Mouse (Mus musculus): ENCODE results near the gene Nup98. TPM values are rescaled to one million over a fixed set of nuclear protein-coding genes. Genes with fewer than 3 reads are reported as not detected.
A peak's percentile ranks its signal among the peaks of the same experiment; 100 is the strongest.

The Nup98 gene
- polyA plus RNA-seq, 1 experiment: 17.8 TPM

DNA sequence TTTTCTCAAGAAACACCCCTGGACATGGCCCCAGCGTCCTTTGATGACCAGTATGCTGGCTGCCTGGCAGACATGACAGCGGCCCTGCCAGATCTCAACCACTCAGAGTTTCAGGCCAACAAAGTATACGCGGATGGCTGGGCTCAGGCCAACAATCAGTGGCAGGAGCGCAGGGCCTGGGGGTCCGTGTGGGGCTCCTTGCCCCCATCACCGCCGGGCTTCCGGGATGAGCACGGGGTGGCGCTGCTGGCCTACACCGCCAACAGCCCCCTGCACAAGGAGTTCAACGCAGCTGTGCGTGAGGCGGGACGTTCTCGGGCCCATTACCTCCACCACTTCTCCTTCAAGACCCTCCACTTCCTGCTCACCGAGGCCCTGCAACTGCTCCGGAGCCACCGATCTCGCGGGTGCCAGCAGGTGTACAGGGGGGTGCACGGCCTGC is 103.3 kb downstream of the Nup98 start:
- no peak overlapping the region for H3K4me3 ChIP-seq (replicated peaks; ENCODE audit: extremely low read depth, low read depth, low read length)
- no peak for TF ChIP-seq CTCF (IDR thresholded peaks at IDR 0.05; ENCODE audit: insufficient read depth, low read length)
- no peak for TF ChIP-seq POLR2A (IDR thresholded peaks at IDR 0.05; ENCODE audit: borderline replicate concordance, extremely low read depth, low read depth, low read length)
- 35% methylated on average over 23 of the region's 23 CpGs for WGBS
- H3K4me1 ChIP-seq (ENCODE audit: control insufficient read depth, insufficient read depth, low read length): no peaks in the 10 kb centered on the region
- no peak for DNase-seq

DNA sequence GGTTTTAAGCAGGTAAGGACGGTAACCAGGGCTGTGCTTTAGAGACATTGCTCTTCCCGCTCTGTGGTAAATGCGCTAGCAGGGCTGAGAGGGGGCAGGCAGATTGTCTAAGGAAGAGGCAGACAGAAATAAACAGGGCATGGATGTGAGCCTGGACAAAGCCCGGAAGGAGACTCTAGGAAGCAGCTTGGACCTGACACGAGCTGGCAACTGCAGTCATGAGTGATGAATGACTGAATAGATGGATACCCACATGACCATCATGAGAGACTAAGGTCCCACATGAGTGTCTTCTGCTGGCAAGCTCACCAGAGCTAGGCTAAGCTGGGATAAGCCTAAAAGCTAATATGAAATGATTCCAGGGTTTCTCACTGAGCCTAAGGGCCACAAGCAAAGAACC is 105.8 kb downstream of the Nup98 start:
- TF ChIP-seq POLR2A (IDR thresholded peaks at IDR 0.05; ENCODE audit: borderline replicate concordance, extremely low read depth, low read depth, low read length) (no peak), CTCF (IDR thresholded peaks at IDR 0.05; ENCODE audit: insufficient read depth, low read length) (no peak)
- no peak for DNase-seq
- Histone ChIP-seq H3K4me3 (replicated peaks; ENCODE audit: extremely low read depth, low read depth, low read length) (no peak overlapping the region), H3K4me1 (ENCODE audit: control insufficient read depth, insufficient read depth, low read length) (peaks cover 2% of the 10 kb centered on the region; the same call in 1 of the 2 replicates)
- 53% methylated on average over 5 of the region's 5 CpGs for WGBS

DNA sequence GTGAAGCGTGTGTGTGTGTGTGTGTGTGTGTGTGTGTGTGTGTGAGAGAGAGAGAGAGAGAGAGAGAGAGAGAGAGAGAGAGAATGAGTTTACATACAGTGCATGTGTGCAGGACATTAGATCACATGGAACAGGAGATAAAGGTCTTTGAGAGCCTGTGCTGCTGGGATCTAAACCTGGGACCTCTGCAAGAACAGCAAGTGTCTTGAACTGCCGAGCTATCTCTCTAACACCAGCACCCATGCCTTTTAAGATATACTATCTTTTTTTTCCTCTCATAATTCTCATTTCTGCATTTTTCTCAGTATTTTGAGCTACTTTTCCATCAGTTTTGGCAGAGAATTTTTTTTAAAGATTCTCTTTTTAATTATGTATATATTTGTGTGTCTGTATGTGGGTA is 106.4 kb downstream of the Nup98 start:
- DNase-seq: no peak
- no peak for TF ChIP-seq CTCF (IDR thresholded peaks at IDR 0.05; ENCODE audit: insufficient read depth, low read length)
- TF ChIP-seq POLR2A (IDR thresholded peaks at IDR 0.05; ENCODE audit: borderline replicate concordance, extremely low read depth, low read depth, low read length): no peak
- Histone ChIP-seq H3K4me1 (ENCODE audit: control insufficient read depth, insufficient read depth, low read length) (peaks cover 2% of the 10 kb centered on the region; the same call in 1 of the 2 replicates), H3K4me3 (replicated peaks; ENCODE audit: extremely low read depth, low read depth, low read length) (no peak overlapping the region)
- WGBS: 73% methylated on average over 2 of the region's 2 CpGs

DNA sequence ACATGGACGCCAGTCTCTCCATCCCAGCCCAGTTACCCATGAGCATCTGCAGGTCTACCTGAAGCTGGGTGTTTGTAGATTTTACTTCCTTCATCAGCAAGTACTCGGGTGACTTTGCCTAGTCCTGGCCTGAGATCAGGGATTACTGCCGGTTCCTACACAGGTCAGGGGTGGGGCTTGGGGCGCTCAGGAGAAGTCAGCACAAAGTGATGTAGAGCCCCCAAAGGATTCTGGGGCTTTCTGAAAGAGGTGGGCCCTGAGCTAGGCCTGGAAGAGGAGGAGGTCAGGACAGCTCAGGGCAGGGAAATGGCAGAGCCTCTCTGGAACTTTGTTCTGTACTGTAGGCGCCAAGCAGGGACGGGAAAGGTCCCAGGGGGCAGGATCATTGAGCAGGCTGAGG is 107.3 kb downstream of the Nup98 start:
- WGBS: 60% methylated on average over 6 of the region's 6 CpGs
- no peak overlapping the region for H3K4me3 ChIP-seq (replicated peaks; ENCODE audit: extremely low read depth, low read depth, low read length)
- H3K4me1 ChIP-seq (ENCODE audit: control insufficient read depth, insufficient read depth, low read length): peaks cover 2% of the 10 kb centered on the region; the same call in 1 of the 2 replicates
- DNase-seq: no peak
- TF ChIP-seq POLR2A (IDR thresholded peaks at IDR 0.05; ENCODE audit: borderline replicate concordance, extremely low read depth, low read depth, low read length) (no peak), CTCF (IDR thresholded peaks at IDR 0.05; ENCODE audit: insufficient read depth, low read length) (no peak)

DNA sequence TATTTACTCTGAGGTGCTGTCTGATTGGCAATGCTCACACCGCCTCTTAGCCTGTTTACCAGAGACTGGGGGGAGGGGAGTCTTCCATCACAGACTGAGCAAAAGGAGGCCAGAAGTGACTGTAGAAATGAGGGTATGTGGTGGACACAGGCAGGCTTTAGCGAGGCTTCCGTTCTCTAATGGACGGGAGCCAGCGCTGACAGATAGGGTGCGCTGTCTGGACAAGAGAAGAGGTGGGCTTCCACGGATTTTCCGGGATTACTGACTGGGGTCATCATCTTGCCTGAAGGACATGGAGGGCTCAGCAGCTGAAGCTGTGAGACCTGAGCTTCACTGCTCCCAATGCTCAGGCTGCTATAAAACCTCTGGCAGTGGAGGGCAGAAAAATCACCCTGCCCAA is 107.7 kb downstream of the Nup98 start:
- Histone ChIP-seq H3K4me1 (ENCODE audit: control insufficient read depth, insufficient read depth, low read length) (peaks cover 2% of the 10 kb centered on the region; the same call in 1 of the 2 replicates), H3K4me3 (replicated peaks; ENCODE audit: extremely low read depth, low read depth, low read length) (no peak overlapping the region)
- DNase-seq: no peak
- WGBS: 58% methylated on average over 8 of the region's 8 CpGs
- TF ChIP-seq POLR2A (IDR thresholded peaks at IDR 0.05; ENCODE audit: borderline replicate concordance, extremely low read depth, low read depth, low read length) (no peak), CTCF (IDR thresholded peaks at IDR 0.05; ENCODE audit: insufficient read depth, low read length) (no peak)

DNA sequence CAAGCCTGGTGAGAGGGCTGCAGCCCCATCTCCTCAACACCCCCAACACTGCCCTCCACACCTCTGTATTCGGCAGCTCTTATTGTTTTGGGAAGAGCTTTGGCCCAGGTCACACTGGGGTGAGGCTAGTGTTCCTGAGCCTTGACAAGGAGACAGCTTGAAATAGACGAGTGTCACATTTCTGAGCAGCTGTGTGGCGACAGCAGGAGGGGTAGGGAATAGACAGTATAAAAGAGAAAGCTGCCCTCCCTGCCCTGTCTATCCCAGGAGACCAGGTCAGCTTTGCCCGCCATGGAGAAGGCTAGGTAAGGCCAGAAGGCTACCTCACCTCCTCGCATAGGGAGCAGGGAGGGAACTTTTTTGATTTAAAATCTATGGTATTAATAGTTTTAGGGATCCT is 108.5 kb downstream of the Nup98 start, which contains the start of gene Art1:
Gene Art1, plus strand, starts transcription at position 257 of the 400 bp plus-strand sequence.
- 82% methylated on average over 5 of the region's 5 CpGs for WGBS
- no peak for DNase-seq
- Histone ChIP-seq H3K4me3 (replicated peaks; ENCODE audit: extremely low read depth, low read depth, low read length) (no peak within 1 kb of the TSS), H3K4me1 (ENCODE audit: control insufficient read depth, insufficient read depth, low read length) (peaks cover 2% of the 10 kb centered on the region; the same call in 1 of the 2 replicates)
- TF ChIP-seq CTCF (IDR thresholded peaks at IDR 0.05; ENCODE audit: insufficient read depth, low read length): no peak
- TF ChIP-seq POLR2A (IDR thresholded peaks at IDR 0.05; ENCODE audit: borderline replicate concordance, extremely low read depth, low read depth, low read length): no peak

DNA sequence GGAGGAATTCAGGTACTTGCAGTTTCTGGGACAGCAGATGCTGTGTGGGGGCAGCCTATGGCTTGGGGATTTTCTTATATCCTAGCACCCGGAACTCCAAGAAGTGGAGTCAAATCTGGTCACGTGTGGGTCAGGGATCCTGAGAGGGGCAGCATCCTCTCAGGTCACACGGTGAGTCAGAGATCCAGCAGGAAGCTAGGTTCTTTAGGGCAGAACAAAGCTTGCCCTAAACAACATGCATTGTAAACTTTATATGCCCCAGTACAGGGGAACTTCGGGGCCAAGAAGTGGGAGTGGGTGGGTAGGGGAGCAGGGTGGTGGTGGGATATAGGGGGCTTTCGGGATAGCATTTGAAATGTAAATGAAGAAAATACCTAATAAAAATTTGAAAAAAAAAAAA is 109.1 kb downstream of the Nup98 start:
- H3K4me1 ChIP-seq (ENCODE audit: control insufficient read depth, insufficient read depth, low read length): peaks cover 2% of the 10 kb centered on the region; the same call in 1 of the 2 replicates
- TF ChIP-seq POLR2A (IDR thresholded peaks at IDR 0.05; ENCODE audit: borderline replicate concordance, extremely low read depth, low read depth, low read length) (no peak), CTCF (IDR thresholded peaks at IDR 0.05; ENCODE audit: insufficient read depth, low read length) (no peak)
- H3K4me3 ChIP-seq (replicated peaks; ENCODE audit: extremely low read depth, low read depth, low read length): no peak overlapping the region
- DNase-seq: no peak
- WGBS: 68% methylated on average over 5 of the region's 5 CpGs

DNA sequence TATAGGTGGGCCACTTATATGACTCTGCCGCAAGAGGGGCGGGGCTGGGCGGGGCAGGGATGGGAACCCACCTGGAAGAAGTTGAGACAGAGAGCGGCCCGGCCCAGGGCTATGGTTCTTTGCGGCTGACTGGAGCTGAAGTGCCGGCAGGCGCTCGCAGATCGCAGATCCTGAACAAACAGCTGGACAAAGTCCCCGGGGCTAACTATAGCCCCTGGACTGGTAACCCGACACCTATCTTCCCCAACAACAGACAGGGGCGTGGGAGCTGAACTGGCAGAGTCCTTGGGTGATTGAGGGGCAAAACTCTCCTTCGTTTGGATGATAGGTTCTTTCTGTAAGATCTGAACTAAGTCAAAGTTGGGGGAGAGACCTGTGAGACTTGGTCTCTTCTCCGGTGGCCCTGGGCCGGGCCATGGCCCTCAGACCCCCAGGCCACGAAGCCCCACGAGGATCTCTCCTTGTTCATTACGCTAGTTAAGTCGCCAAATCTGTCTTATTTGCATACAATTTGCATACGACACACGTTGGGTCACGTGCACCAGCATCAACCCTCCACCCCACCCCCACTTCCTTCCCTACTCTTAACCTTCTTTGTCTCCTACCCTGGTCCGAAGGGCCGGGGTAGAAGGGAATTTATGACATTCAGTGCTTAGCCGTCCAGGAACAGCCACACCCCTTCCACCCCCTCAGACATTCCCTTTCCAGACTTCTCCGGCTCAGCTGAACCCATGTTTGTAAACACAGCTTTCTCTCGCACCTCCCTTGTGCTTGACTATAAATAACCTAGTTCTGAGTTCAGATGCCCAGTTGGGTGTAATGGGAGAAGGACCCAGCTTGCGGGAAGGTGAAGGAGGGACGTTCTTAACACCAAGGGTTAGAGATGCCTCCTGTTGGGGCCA is 110.0 kb downstream of the Nup98 start:
- TF ChIP-seq POLR2A (IDR thresholded peaks at IDR 0.05; ENCODE audit: borderline replicate concordance, extremely low read depth, low read depth, low read length) (no peak), CTCF (IDR thresholded peaks at IDR 0.05; ENCODE audit: insufficient read depth, low read length) (no peak)
- peak overlapping the region; percentile 25 for H3K4me3 ChIP-seq (replicated peaks; ENCODE audit: extremely low read depth, low read depth, low read length)
- DNase-seq: no peak
- 9% methylated on average over 30 of the region's 30 CpGs for WGBS
- H3K4me1 ChIP-seq (ENCODE audit: control insufficient read depth, insufficient read depth, low read length): peaks cover 2% of the 10 kb centered on the region; the same call in 1 of the 2 replicates

DNA sequence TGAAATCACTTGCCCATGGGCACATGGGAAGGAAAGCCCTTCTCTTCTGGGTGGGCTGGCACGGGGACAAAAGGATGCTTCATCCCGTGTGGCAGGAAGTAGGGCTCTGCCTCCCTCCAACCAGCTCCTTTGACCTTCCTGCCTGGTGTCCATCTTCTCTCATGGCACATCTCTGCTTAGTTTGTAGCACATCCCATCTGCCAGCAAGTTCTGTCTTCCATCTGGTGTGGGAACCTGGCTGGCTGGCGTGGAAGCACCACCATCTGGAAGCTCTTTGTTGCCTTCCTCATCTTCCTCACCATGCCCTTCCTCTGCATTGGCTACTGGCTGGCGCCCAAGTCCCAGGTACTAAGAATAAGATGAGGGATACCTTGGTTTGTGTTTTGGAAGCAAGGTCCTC is 122.6 kb downstream of the Nup98 start:
- WGBS: 65% methylated on average over 4 of the region's 4 CpGs
- DNase-seq: no peak
- TF ChIP-seq CTCF (IDR thresholded peaks at IDR 0.05; ENCODE audit: insufficient read depth, low read length): no peak
- no peak for TF ChIP-seq POLR2A (IDR thresholded peaks at IDR 0.05; ENCODE audit: borderline replicate concordance, extremely low read depth, low read depth, low read length)
- Histone ChIP-seq H3K4me3 (replicated peaks; ENCODE audit: extremely low read depth, low read depth, low read length) (no peak overlapping the region), H3K4me1 (ENCODE audit: control insufficient read depth, insufficient read depth, low read length) (no peaks in the 10 kb centered on the region)
